Mouse (Mus musculus): Measurements from ENCODE around the gene Nckipsd.

Gene Nckipsd

GRCm38 (mm10) chr9:108848419-108848818, 40.3 kb downstream of the Nckipsd start:
- DNase-seq (ENCODE audit: low spot score): no peak

- DNase-seq (ENCODE audit: low spot score): no peak
These were observed 44.8 kb downstream of the Nckipsd start, which contains the start of gene Slc26a6 for GRCm38 (mm10) chr9:108852976-108853375. TSS of gene Slc26a6 (plus strand) at chr9:108853283.

GRCm38 (mm10) chr9:108853635-108854240, 45.6 kb downstream of the Nckipsd start:
- peak; percentile 97 for DNase-seq (ENCODE audit: low spot score)

- DNase-seq (ENCODE audit: low spot score): peak; percentile 82
These were observed 46.1 kb downstream of the Nckipsd start for GRCm38 (mm10) chr9:108854241-108854696.

GRCm38 (mm10) chr9:108855335-108855734, 47.2 kb downstream of the Nckipsd start:
- DNase-seq (ENCODE audit: low spot score): no peak

GRCm38 (mm10) chr9:108858792-108859527, 50.8 kb downstream of the Nckipsd start:
- no peak for DNase-seq (ENCODE audit: low spot score)

Data from retina, embryonic 14.5 days (tissue).